Mouse (Mus musculus): ENCODE measurements around the gene Ufsp1. TPM values are rescaled to one million over a fixed set of nuclear protein-coding genes. Genes with fewer than 3 reads are reported as not detected.

Ufsp1 gene
- 7.9 and 9.2 TPM in 2 replicates for polyA plus RNA-seq (2015; fragmentation: Nextera tagmentation; extraction: Ambion mirVana)

DNA sequence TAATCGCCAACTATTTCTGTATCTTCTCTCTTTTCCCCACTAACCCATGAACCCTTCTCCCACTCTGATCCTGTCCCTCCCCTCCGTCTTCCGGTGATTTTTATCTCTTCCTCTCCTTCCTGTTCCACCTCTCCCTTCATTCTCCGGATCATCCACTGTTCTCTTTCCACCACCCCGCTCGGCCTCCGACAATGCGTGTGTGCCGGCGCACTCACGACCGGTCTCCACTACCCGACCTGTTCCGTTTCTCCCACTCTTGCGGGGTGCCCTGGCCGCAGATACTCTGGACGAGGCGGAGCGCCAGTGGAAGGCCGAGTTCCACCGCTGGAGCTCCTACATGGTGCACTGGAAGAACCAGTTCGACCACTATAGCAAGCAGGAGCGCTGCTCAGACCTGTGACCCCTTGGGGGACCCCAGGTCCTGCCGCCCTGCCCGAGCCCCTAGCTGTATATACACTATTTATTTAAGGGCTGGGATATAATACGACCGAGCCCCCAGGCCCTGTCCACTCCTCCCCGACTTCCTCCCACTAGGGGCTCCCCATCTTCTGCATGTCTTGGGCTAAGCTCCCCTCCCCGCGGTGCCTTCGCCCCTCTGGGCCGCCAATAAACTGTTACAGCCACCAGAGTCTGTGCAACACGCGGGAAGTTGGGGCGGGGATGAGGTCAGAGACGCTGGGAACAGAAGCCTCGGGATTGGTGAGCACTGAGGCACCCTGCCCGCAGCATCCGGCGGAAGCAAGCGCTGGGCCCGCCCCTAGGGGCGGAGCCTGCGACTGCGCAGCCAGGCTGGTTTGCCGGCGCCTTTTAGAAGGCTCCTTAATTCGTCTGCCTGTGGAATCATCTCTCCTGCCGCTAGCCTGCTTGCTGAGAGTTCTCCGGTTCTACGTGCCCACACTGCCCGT is at the start of gene Ufsp1:
Ufsp1 (plus strand) TSS at position 791 of the 905 bp plus-strand sequence.

DNA sequence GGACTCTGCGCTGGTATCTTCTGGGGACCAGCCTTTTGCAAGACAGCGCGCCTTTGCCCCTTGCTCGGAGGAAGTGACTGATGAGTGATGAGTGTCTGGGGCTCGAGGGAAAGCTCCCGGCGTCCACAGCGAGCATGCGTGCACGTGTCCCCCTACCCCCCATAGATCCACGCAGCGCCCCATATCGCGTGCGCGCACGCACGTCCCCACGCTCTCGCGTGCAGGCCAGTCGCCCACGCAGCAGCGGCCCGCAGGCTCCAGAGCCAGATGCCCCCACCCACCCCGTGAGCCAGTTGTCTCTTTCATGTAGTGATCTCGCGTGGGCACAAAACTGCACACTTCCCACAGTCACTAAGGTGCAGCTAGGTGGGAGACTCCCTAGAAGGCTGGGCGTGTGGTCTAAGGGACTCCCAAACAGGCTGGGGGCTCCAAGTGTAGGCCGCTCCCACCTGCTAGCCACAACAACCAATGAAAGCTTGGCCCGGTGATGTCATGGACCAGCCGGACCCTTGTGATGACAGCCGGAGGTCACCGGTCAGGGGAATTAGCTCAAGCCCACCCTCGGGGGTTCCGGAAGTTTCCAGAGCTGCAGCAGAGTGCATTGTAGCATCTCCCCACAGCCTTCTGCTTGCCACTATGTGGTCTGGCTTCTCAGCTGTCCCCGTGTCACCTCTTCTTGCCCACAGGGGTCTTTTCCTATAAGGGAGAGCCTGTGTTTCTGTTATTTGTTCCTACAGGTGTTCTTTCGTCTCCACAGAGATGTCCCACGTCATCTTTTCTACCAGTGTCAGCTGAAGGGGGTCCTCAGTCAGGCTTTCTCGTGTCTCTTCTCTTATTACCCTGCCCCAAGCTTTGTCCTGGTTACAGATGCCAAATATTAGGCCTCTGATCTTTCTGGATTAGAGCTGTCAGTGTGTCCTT is 7.1 kb upstream of the Ufsp1 start, which contains the start of gene Ache:
Ache (plus strand) TSS at position 488 of the 921 bp plus-strand sequence.

DNA sequence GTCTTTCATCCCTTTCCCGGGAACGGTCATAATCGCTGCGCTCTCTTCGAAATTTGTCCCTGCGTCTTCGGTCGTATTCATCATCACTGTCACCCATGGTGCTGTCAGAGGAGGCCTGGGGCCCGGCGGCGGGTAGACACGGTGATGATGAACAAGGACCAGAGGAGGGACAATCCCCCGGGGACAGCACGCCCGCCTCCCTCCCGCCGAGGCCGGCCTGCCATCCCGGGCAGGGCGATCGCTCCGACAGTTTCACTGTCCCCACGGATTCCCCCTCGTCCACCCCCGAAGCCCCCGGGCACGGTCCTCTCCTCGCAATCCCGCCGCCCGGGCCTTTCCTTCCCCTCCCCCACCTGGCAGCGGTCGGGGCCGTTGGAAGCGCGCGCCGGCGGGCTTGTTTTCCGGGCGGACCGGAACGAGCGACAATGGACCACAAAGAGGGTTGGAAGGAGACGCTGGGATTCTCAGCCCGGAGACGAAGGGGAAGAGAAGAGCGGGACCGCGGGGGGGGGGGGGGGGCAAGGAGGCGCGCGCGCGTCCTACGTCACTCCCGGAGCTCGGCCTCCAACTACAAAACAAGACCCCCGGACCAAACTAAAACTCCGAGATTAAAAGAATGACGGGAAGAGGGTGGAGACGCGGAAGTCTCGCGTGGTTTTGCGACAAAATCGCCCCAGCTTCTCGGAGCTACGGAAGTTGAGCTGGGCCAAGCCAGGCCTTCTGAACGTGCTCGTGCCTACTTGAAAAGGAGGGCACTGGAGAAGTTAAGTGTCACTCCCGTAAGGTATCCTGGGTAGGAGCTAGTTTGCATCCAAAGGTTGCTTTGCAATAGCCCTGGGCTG is 12.9 kb downstream of the Ufsp1 start, which contains the start of gene Srrt:
Srrt (minus strand) TSS at position 604 of the 842 bp plus-strand sequence.

DNA sequence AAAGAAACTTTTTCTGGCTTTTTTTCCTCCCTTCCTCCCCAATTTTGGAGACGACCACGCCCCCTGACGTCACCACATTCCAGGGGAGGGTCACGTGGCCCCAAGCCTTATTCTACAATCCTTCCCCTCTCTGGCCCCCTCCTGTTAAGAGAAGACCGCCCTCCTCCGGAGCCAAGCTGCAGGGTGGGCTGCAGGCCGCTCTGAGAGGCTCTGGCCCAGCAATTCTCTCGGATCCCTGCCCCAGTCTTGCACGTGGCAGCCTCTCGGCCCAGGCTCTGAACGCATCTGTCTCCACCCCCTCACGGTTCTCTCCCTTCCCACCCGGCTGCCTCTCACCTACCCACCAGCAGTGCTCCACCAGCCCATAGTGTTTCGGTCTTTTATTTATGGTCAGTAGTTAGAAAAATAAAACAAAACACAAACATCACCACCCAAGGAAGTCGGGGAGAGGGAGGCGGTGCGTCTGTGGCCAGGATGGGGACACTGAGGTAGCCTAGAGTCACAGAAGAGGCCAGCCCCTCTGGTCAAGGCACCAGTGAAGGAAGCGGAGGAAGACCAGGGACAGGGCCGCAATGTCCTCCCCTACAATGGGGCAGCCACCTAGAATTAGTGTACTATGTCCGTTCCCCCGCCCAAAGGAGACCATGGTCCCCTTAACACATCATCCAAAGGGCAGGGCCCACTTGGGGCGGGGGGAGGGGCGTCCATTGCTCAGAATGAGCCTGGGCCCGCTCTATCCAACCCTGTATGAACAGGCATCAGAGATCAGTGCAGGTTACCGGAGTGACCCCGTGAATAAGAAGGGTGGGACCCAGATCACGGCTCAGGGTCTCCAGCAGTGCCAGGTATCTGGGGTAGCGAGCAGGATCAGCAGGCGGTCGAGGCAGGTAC is 20.0 kb downstream of the Ufsp1 start, which contains the start of gene Trip6:
Trip6 (minus strand) TSS at position 212 of the 891 bp plus-strand sequence.

DNA sequence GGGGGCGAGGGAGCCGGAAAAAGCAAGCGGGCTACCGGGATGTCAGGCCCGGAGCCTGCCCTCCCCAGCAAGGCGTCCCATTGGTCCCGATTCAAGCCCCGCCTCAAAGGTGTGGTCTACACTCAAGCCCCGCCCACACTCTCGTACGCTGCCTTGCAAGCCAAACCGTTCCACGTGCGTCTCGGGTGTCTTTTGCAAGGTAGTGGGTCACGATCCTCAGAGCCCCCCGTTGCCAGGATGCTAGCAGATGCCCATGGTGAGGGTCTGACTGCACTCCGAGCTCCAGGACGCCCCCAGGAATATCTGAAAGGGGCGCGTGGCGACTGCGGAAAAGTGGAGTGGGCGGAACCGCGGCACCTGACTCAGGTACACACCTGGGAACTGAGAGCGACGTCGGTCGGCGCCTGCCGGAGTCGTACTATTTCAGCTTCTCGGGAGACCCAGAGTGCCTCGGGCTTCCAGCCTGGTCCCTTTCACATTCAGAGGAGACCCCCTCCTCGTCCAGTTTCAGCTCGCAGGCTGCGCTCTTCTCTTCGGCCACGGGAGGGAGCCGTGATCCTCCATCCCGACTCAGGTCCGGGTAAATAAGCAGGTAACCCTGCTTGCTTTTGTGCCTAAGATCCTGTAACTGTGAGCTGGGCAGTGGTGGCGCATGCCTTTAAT is 39.2 kb downstream of the Ufsp1 start, which contains the start of gene Slc12a9:
Slc12a9 (minus strand) TSS at position 86 of the 663 bp plus-strand sequence.

Small RNAs within 50 kb of the gene (microRNA-seq; reads per million reads assigned to microRNA genes)
- gene Mir7036 (not detected), gene Mir8116 (not detected)

Other genes with a start within 250 kb of the Ufsp1 start
- 138 and 150 TPM in 2 replicates for gene Ap1s1, start 248.5 kb upstream of the Ufsp1 start, polyA plus RNA-seq (2015; fragmentation: Nextera tagmentation; extraction: Ambion mirVana)
- 2.4 and 4.6 TPM in 2 replicates for gene Serpine1, start 222.4 kb upstream of the Ufsp1 start, polyA plus RNA-seq (2015; fragmentation: Nextera tagmentation; extraction: Ambion mirVana)
- 6.0 and 8.6 TPM in 2 replicates for gene Trim56, start 178.4 kb upstream of the Ufsp1 start, polyA plus RNA-seq (2015; fragmentation: Nextera tagmentation; extraction: Ambion mirVana)
- 0.17 TPM in 1 of 2 replicates, not detected in the other for gene Muc3, start 145.3 kb upstream of the Ufsp1 start, polyA plus RNA-seq (2015; fragmentation: Nextera tagmentation; extraction: Ambion mirVana)
- gene Muc3a, start 82.2 kb upstream of the Ufsp1 start, polyA plus RNA-seq (2015; fragmentation: Nextera tagmentation; extraction: Ambion mirVana), result 8.6 and 9.4 TPM in 2 replicates
- gene Ache, start 7.1 kb upstream of the Ufsp1 start, polyA plus RNA-seq (2015; fragmentation: Nextera tagmentation; extraction: Ambion mirVana), result 0.51 and 0.58 TPM in 2 replicates
- 36.3 and 36.5 TPM in 2 replicates for gene Srrt, start 13.0 kb downstream of the Ufsp1 start, polyA plus RNA-seq (2015; fragmentation: Nextera tagmentation; extraction: Ambion mirVana)
- gene Trip6, start 19.8 kb downstream of the Ufsp1 start, polyA plus RNA-seq (2015; fragmentation: Nextera tagmentation; extraction: Ambion mirVana), result 62.3 and 68.0 TPM in 2 replicates
- 6.9 and 8.4 TPM in 2 replicates for gene Slc12a9, start 39.0 kb downstream of the Ufsp1 start, polyA plus RNA-seq (2015; fragmentation: Nextera tagmentation; extraction: Ambion mirVana)
- gene Ephb4, start 55.5 kb downstream of the Ufsp1 start, polyA plus RNA-seq (2015; fragmentation: Nextera tagmentation; extraction: Ambion mirVana), result 13.3 and 15.7 TPM in 2 replicates
- gene Zan, start 182.4 kb downstream of the Ufsp1 start, polyA plus RNA-seq (2015; fragmentation: Nextera tagmentation; extraction: Ambion mirVana), result 0.08 and 0.11 TPM in 2 replicates
- gene Pop7, start 207.9 kb downstream of the Ufsp1 start, polyA plus RNA-seq (2015; fragmentation: Nextera tagmentation; extraction: Ambion mirVana), result 36.8 and 39.2 TPM in 2 replicates
- gene Gigyf1, start 223.9 kb downstream of the Ufsp1 start, polyA plus RNA-seq (2015; fragmentation: Nextera tagmentation; extraction: Ambion mirVana), result 5.4 and 7.0 TPM in 2 replicates
- gene Epo, start 238.6 kb downstream of the Ufsp1 start, polyA plus RNA-seq (2015; fragmentation: Nextera tagmentation; extraction: Ambion mirVana), result not detected in 2 replicates
- 303 and 312 TPM in 2 replicates for gene Gnb2, start 238.9 kb downstream of the Ufsp1 start, polyA plus RNA-seq (2015; fragmentation: Nextera tagmentation; extraction: Ambion mirVana)

Data from urinary bladder, postnatal 0 days (tissue).